In the genomic region with DNA sequence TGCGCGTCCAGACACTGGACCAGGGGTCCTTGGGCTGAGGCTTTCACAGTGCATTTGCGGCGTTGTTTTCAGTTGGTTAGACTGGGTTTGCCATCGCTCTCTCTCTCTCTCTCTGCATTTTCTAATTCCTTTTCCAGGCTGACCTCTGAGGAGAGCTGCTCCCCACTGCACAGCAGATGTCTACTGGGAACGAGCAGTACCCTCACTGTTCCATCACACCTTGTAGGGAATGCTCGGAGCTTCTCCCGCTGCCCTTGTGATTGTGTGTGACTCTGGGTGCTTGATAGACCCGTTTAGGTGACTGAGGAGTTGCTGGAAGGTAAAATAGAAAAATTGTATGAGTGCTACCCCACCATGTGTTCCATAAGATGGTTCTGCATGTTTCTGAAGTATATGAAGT, we compare ENCODE assay signal across 17 mouse cellular contexts. TPM values are rescaled to one million over a fixed set of nuclear protein-coding genes. Genes with fewer than 3 reads are reported as not detected.
"Had no signal": no experiment of that assay in that cellular context is flagged by ENCODE, and none has a peak within 500 bp of the region (broad histone marks: within the 10 kb centered on the region; RNA-seq: fewer than 3 reads in every experiment).

No protein-coding gene starts in this region.

- DNase-seq: lung, adult 2 months; lung, postnatal 14 days; lung, postnatal 36 days; right cerebral cortex, postnatal 14 days; thymus, adult 2 months; thymus, postnatal 25 days; thymus, postnatal 4 days had no signal

- H3K27ac ChIP-seq: lung, embryonic 15.5 days; macrophage; midbrain, embryonic 13.5 days; midbrain, embryonic 15.5 days; neural tube, embryonic 12.5 days; stomach, embryonic 15.5 days; stomach, postnatal 0 days had no signal

- H3K4me3 ChIP-seq: lung, embryonic 15.5 days; megakaryocyte, embryonic 14.5 days; midbrain, embryonic 13.5 days; midbrain, embryonic 15.5 days; neural tube, embryonic 12.5 days; stomach, embryonic 15.5 days had no signal

RNA-seq across cellular contexts. Expression of gene Dnajc6, which starts 43.6 kb away (rescaled TPM):
- total RNA-seq: monocyte, adult 5-6 weeks; neutrophil, adult 5-6 weeks had no signal
